Mouse (Mus musculus) neutrophil, adult 5-6 weeks (primary cell): ENCODE measurements around the gene Pitpna. TPM values are rescaled to one million over a fixed set of nuclear protein-coding genes. Genes with fewer than 3 reads are reported as not detected.

Experiments
- ATAC-seq: fragments of 151-379, 151-347 bp; 2 replicates; pipeline ENCODE4 v1.8.0; 2017; ENCODE audit warnings: mild to moderate bottlenecking, moderate TSS enrichment; ENCODE audit not compliant: insufficient number of reproducible peaks, poor library complexity, low FRiP score, severe bottlenecking; ENCODE audit errors: extremely low read depth
- total RNA-seq: library from RNA; stranded (forward); fragments of 200-1000 nt; gene quantifications from 2 replicates; pipeline ENCODE4 v1.2.3, GENCODE M21; 2017

Pitpna gene
- total RNA-seq, 1 experiment from 2014 or later, result 88.9 TPM

GRCm38 (mm10) chr11:75671426-75672180 lies 83.7 kb downstream of the Pitpna start:
- ATAC-seq, result no peak

- ATAC-seq, result no peak
Observed at GRCm38 (mm10) chr11:75673411-75673810, 85.5 kb downstream of the Pitpna start.

GRCm38 (mm10) chr11:75674875-75675274 lies 87.0 kb downstream of the Pitpna start:
- ATAC-seq, result no peak

- ATAC-seq, result no peak
Observed at GRCm38 (mm10) chr11:75677881-75678746, 90.2 kb downstream of the Pitpna start.

Other genes starting within 250 kb of the Pitpna start
- gene Rpa1, start 239.8 kb upstream of the Pitpna start, total RNA-seq, result 77.9 and 81.3 TPM in 2 replicates
- gene Smyd4, start 239.7 kb upstream of the Pitpna start, total RNA-seq, result 13.8 and 14.0 TPM in 2 replicates
- not detected in 2 replicates for gene Serpinf1, start 165.4 kb upstream of the Pitpna start, total RNA-seq
- gene Serpinf2, start 148.5 kb upstream of the Pitpna start, total RNA-seq, result 0.47 and 1.2 TPM in 2 replicates
- gene Wdr81, start 133.4 kb upstream of the Pitpna start, total RNA-seq, result 16.3 and 17.8 TPM in 2 replicates
- 3.3 and 5.6 TPM in 2 replicates for gene Tlcd2, start 126.4 kb upstream of the Pitpna start, total RNA-seq
- 89.3 and 91.5 TPM in 2 replicates for gene Prpf8, start 101.3 kb upstream of the Pitpna start, total RNA-seq
- gene Rilp, start 78.0 kb upstream of the Pitpna start, total RNA-seq, result 0.86 TPM in 1 of 2 replicates, not detected in the other
- gene Scarf1, start 74.6 kb upstream of the Pitpna start, total RNA-seq, result not detected in 2 replicates
- 44.0 and 48.4 TPM in 2 replicates for gene Slc43a2, start 56.4 kb upstream of the Pitpna start, total RNA-seq
- 119 and 128 TPM in 2 replicates for gene Inpp5k, start 42.9 kb downstream of the Pitpna start, total RNA-seq
- 153 and 163 TPM in 2 replicates for gene Myo1c, start 62.4 kb downstream of the Pitpna start, total RNA-seq
- gene Crk, start 91.2 kb downstream of the Pitpna start, total RNA-seq, result 80.4 and 102 TPM in 2 replicates
- gene Ywhae, start 144.8 kb downstream of the Pitpna start, total RNA-seq, result 141 and 162 TPM in 2 replicates
- gene Doc2b, start 208.0 kb downstream of the Pitpna start, total RNA-seq, result not detected in 2 replicates